Mouse (Mus musculus) embryonic fibroblast, embryonic 13.5 days (primary cell): ENCODE measurements at regions not wholly inside any gene's neighbourhood (a gene's known extent, or its start where the extent isn't known, plus 50 kb on each side); places are given as distances from the start of the nearest gene placed in this dataset.

Experiments used
- H3K27ac ChIP-seq: 2 replicates; pipeline ENCODE4 v1.5.1; 2012; ENCODE audit warnings: low read length, control low read depth, inconsistent platforms; ENCODE audit not compliant: insufficient read depth
- H3K4me1 ChIP-seq: 2 replicates; pipeline ENCODE4 v1.6.1; 2011; ENCODE audit warnings: low read length; ENCODE audit not compliant: control insufficient read depth, insufficient read depth
- H3K4me3 ChIP-seq: 2 replicates; pipeline ENCODE4 v1.5.1; 2011; ENCODE audit warnings: mild to moderate bottlenecking, control low read depth, low read length; ENCODE audit not compliant: insufficient read depth
- CTCF ChIP-seq: IDR thresholded peaks from 2 replicates; pipeline ENCODE4 v1.5.1; 2011; ENCODE audit warnings: mild to moderate bottlenecking, control low read depth, low read length, moderate library complexity, borderline replicate concordance; ENCODE audit not compliant: insufficient read depth
- POLR2A ChIP-seq: IDR thresholded peaks from 2 replicates; pipeline ENCODE4 v1.6.1; 2011; ENCODE audit warnings: low read depth, mild to moderate bottlenecking, control low read depth, low read length, moderate library complexity

DNA sequence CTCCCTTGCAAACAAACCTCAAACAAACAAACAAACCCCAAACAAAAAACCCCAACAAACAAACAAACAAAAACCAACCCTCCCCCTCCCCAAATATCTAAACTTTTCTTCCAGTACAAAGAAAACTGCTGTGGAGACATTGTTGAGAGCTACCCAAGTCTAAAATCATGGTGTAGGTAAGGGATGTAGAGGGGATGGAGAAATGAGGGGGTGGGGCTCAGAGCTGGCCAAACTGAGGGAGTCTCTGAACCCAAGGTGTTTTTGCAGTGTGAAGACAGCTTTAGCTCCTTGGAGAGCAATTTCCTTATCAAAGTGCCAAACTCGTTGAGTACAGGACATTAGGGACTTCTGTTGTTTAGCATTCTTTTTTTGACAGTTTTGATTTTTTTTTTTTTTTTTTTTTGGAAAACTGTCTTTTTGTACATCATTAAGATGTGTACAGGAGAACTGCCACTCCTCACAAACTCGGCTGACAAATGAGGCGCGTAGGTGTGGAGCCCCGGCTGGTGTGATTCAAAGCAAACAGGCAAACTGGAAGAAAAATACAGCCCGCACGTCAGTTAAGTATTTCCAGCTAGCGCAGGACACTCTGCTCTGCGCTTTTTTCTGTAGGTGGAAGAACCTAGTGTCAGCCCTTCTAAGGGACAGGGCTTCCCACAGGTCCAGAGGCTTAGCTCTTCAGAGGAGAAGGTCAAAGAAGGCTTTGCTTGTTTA, 226.0 kb upstream of the Kif2a start:
- Histone ChIP-seq H3K27ac (no peak overlapping the region), H3K4me3 (no peak overlapping the region), H3K4me1 (no peaks in the 10 kb centered on the region; the same call in 1 of the 2 replicates)
- TF ChIP-seq CTCF: no peak
- TF ChIP-seq POLR2A: no peak

DNA sequence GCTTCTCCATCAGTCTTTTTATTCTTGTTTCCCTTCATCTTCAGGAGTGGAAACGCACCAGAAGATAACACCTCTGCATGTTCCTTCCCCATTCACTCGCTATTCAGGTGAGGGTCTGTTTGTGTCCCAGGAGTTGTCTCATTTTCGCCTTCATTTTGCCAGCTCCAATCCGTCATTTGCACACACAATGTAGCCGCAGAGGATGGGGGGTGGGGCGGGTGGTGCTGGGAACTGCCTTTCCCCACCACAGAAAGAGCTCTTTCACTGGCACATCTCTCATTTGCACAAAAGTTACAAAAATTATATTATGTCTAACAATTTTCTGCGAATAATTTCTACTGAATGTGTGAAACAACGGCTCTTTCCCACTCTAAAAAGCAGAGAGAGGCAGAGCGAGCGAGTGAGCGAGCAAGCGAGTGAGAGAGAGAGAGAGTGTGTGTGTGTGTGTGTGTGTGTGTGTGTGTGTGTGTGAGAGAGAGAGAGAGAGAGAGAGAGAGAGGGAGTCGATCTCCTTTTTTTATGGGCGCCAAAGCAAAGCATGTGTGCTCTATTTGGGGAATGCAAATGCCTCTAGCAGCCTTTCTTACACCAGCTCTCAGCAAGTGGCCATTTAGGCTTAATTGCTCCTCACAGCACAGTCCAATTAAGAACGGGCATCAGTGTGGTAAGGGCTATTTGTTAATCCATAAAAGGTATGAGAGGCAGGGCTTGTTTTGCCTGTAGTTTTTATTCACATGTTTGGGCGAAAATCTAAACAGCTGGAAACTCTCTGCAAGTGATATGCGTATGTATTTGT, 225.2 kb upstream of the Kif2a start:
- no peak overlapping the region for H3K4me3 ChIP-seq
- no peak for TF ChIP-seq CTCF
- TF ChIP-seq POLR2A: no peak
- no peak overlapping the region for H3K27ac ChIP-seq

DNA sequence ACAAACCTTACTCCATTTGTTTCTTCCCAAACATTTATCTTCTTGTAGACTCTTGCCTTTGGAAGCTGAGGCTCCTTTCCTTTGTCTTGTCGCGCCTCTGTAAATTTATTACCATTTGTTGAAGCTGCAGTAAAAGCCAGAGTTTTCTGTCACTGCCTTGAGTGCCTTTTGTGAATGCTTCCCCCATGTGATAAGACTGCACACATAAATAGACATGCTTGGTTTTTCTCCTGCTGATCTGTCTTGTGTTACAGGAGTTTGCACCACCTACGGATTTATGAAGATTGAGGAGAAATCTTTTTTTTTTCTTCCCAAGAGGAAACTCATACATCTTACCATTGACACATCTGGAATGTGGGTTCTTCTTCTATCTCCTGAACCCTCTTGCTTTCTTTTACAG, 222.2 kb upstream of the Kif2a start:
- H3K4me3 ChIP-seq: no peak overlapping the region
- no peaks in the 10 kb centered on the region; the same call in 1 of the 2 replicates for H3K4me1 ChIP-seq
- TF ChIP-seq CTCF (no peak), POLR2A (no peak)
- H3K27ac ChIP-seq: no peak overlapping the region

More for the DNA sequence above, 225.2 kb upstream of the Kif2a start:
- no peaks in the 10 kb centered on the region; the same call in 1 of the 2 replicates for H3K4me1 ChIP-seq

DNA sequence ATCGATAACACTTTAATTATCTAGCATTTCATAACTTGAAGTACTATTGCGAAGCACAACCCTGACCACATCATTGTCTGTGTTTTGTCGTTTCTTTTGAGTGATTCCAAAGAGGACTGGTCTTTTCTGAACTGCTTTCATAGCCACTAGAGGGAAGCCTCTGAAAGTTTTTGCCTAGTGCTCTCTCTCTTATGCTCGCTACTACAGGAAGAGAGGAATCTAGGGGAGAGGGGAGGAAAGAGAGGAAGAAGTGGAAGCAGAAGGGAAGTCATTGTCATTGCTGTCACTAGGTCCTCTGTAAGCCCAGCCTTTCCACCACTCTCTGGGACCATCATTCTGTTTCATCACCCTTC, 217.1 kb upstream of the Kif2a start:
- H3K27ac ChIP-seq: no peak overlapping the region
- TF ChIP-seq POLR2A (no peak), CTCF (no peak)
- no peak overlapping the region for H3K4me3 ChIP-seq
- no peaks in the 10 kb centered on the region for H3K4me1 ChIP-seq

DNA sequence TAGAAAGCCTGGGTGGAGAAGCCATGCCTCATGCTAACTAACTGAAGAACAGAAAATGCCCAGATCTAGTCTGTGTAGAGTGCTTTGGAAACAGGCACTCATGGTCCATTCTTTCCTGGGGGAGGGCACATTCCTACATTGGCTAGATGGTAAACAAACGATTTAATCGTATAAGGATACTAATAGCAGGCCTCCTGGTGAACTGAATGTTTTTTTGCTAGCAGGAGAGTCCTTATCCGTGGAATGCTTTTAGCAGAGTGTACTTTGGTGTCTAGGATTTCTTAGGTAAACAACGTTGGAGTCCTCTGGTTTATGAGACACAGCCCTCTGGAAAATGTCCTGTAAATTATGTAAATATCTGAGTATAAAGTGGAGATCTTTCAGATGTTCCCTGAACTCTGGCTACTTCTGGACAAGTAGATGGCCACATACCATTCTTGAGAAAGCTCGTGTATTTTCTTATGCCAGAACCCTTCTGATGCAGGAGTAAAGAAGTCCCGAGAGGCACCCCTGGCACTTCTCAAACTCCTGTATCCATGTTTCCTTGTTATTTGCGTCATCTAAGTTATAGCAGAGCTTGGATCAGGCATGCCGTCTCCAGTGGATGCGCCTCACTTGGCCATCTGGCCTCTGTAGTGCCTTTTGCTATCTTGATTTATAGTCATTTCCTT, 216.6 kb upstream of the Kif2a start:
- Histone ChIP-seq H3K4me3 (no peak overlapping the region), H3K27ac (no peak overlapping the region), H3K4me1 (no peaks in the 10 kb centered on the region)
- TF ChIP-seq CTCF (no peak), POLR2A (no peak)

DNA sequence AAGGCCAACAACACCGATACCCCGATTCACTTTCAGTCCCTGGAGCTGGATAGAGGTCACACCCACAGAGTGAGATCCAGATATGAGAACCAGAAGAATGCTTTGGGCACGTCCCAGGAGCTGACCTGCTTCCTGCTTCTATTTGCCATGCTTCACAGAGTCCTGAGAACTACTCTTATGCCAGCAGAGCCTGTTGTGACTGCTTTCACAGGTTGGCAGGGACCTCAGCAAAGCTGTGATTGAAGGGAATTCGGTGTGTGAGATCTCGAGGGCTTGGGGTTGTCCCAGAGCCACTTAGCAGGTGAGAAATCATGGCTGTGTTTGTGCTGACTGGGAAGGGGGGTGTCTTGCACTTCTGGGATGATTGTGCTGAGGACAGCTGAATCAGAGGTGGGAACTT, 197.5 kb upstream of the Kif2a start:
- no peak overlapping the region for H3K27ac ChIP-seq
- no peaks in the 10 kb centered on the region for H3K4me1 ChIP-seq
- TF ChIP-seq POLR2A (no peak), CTCF (no peak)
- no peak overlapping the region for H3K4me3 ChIP-seq

DNA sequence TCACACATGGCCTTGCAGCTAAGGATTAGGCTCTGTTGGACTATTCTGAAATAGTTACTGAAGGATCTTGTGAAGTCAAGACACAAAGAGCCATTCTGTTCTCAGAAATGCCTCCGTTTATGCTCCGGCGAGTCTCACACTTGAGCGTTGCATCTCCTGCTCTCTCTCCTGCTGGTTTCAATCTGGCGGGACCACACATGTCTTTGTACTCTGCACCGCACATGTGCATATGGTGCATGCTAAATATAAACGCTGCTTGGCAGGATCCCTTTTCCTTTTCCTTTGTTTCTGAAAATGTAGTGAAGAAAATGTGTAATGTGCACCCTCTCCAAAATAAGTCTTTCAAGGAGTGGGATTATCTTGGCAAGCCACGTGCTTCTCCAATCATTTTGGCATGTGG, 196.4 kb upstream of the Kif2a start:
- TF ChIP-seq CTCF (no peak), POLR2A (no peak)
- H3K4me1 ChIP-seq: no peaks in the 10 kb centered on the region
- no peak overlapping the region for H3K4me3 ChIP-seq
- no peak overlapping the region for H3K27ac ChIP-seq

DNA sequence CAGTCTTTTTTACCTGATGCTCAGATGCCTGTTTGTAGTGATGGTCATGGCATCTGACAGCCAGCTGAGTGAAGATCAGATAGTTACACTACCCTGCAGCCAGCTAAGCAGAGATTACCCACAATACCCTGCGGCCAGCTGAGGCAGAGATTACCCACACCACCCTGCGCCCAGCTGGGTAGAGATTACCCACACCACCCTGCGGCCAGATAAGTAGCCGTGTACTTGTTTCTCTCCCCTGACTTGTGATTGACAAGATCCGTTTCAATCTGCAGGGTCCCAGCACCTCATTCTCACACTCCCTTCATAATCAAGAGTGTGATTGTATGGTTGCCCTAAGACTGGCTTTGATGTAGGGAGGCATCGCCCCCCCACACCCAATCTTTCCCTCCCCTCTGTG, 195.9 kb upstream of the Kif2a start:
- TF ChIP-seq CTCF (no peak), POLR2A (no peak)
- no peak overlapping the region for H3K27ac ChIP-seq

DNA sequence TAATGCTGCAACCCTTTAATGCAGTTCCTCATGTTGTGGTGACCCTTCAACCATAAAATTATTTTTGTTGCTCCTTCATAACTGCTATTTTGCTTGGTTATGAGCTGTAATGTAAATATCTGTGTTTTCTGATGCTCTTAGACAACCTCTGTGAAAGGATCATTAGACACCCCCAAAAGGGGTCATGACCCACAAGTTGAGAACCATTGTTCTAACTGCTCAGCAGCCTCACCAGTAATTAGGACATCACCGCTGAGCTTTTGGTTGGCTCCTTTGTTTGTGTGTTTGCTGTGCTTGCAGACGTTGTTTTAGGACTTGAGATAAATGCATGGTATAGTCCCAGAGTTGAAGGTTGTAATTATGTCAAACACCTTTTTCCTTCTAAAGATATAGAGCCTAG, 191.4 kb upstream of the Kif2a start:
- H3K27ac ChIP-seq: no peak overlapping the region
- TF ChIP-seq CTCF (no peak), POLR2A (no peak)
- no peaks in the 10 kb centered on the region for H3K4me1 ChIP-seq
- H3K4me3 ChIP-seq: no peak overlapping the region

More for the DNA sequence above, 195.9 kb upstream of the Kif2a start:
- no peak overlapping the region for H3K4me3 ChIP-seq
- H3K4me1 ChIP-seq: no peaks in the 10 kb centered on the region

DNA sequence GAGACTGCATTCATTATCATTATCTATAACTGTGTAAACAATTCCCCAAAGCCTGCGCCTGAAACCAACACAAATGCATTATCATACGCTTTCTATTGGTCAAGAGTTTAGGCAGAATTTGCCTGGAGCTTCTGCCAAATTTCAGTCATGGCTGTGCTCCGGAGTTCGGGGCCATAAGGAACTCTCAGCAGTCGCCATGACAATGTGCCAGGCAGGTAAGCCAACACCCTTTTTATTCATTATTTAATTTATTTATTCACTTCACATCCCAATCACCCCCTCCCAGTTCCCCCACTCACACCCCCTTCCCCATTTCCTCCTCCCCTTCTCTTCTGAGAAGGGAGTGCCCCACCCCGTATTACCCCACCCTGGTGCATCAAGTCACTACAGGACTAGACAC, 188.8 kb upstream of the Kif2a start:
- TF ChIP-seq CTCF: no peak
- TF ChIP-seq POLR2A: no peak
- Histone ChIP-seq H3K4me3 (no peak overlapping the region), H3K4me1 (no peaks in the 10 kb centered on the region), H3K27ac (no peak overlapping the region)
